Mouse (Mus musculus): ENCODE results near the gene Diras1.
"Not testable (repeated sequence)": the region's sequence is repeated elsewhere in the genome, so short reads cannot be mapped to it uniquely, and the experiment has no call there.

Gene Diras1

DNA sequence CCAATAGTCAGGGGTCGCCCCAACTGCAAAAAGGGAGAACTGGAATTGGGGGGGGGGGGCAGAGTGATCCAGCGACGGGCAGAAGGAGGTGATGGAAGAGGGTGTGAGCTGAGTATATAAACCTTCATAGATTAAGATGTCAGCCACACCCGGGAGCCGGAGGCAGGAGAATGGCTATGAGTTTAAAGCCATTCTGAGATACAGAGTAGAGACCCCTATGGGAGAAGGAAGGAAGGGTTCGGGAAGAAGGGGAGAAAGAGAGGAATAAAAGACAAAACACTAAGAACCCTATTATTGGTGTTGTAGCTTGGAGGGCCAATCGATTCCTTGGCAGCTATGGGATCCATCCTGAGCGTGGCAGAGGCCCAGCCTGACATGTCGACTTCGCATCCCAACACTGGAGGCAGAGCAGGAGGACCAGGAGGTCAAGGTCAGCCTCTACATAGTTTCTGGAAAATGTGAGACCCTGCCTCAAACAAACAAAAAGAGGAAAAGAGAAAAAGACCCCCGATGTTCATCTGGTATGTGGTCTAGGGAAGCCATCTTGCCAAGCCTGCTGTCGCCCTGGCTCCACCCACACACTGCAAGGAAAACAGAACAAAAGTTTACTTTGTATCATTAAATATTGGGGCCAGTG is at the start of gene Diras1:
Gene Diras1, minus strand, starts transcription at position 24 of the 637 bp plus-strand sequence.
- DNase-seq (ENCODE audit: low read depth), result no peak

DNA sequence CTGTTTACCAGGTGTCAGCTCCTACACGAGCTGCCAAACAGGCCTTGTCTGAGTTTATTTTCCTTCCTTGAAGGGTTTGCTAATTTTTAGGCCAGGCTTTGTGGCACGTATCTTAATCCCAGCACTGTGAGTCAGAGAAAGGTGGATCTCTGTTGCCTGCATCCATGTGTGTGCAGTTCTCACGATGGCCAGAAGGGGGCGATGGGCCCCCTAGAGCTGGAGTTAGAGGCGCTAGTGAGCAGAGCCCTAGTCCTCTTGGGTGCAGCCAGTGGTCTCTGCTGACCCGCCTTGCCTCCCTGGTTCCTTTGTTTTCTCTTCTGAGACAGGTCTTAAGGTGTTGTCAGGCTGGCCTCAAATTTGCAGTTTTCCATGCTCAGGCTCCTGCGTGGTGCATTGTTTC is 48.0 kb upstream of the Diras1 start:
- DNase-seq (ENCODE audit: low read depth), result no peak

DNA sequence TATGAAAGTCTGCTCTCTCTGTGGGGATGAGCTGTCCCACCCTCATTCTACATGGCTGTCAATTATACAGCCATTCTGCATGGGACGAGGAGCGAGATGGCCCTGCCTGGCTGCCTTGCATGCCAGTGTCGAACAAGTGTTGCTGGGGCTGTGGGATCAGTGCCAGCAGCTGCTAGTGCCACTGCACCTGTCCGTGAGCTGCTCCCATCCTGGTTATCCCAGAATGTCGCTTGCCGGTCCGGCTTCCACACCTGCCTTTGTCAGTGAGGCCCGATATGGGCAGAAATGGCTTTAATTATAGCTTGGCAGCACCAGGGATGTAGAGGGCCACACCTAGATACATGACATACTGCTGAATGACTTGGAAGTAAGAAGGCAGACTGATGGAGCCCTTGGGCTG is 46.8 kb upstream of the Diras1 start:
- no peak for DNase-seq (ENCODE audit: low read depth)

DNA sequence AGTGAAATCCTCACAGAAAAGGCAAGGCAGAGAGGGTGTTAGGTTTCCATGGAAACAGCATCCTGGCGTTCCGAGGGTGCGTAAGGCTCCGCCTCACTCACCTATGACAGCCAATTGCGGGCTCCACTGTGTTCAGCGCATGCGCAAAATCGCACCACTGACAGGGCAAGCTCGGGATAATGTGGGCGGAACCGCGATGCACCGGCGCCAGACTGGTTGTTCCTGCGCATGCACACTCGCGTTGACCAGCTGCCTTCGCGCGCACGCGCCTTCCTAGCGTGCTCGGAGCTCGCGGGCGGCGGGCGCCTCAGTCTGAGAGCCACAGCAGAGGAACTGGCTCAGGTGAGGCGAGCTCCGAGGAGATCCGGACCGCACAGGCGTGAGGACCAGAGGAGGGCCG is 44.4 kb upstream of the Diras1 start, which contains the start of gene Thop1:
Gene Thop1, plus strand, starts transcription at position 200 of the 400 bp plus-strand sequence.
- DNase-seq (ENCODE audit: low read depth), result peak; percentile 99

DNA sequence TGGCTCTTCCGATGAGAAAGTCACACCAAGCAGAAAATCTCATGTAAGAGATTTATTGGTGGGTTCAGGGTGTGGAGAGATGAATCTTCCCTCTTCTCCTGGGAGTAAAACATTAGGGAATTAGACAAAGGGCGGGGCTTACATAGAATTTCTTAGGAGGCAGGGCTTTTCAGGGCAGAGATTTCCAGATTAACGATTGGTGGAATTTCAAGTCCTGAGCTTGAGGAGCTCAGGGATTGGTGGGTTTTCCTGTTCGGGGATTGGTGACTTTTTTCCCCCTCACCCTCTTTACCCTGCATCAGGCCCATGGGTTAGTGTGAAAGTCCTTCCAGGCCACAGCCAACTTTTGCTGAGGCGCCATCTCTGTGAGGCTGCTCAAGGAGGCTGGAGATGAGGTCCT is 43.2 kb upstream of the Diras1 start:
- DNase-seq (ENCODE audit: low read depth), result no peak

DNA sequence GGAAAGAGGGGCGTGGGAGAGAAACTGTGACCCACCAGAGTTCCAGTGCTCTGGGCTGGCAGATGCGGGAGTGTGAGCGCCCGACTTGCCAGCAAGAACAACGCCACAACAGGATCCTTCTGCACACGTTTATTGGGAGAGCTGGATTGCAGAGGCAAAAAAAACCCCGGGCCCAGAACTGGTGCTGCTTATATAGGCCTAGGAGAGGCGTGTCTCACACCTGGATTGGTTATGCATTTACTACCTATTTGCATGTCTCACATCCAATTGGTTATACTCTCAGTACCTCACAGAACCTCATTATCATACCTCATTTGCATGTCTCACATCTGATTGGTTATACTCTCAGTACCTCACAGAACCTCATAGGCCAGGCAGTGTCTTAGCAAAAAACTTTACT is 39.1 kb upstream of the Diras1 start:
- DNase-seq (ENCODE audit: low read depth), result not testable (repeated sequence)

DNA sequence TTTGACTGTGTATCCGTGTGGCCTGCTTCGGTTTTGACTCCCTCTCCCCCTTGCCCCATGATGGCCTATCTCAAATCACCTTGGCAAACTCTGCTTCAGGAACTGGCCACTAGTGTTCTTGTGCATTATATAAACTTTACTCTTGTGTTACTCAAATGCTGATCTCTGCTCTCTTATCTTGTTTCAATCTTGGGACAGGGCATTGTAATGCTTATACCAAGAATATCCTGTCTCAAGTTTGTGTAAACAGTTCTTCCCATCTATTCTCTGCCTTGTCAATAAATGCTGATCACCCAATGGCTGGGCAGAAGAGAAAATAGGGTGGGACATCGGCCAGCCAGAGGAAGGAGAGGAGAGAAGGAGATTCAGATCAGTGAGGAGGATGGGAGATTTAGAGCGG is 37.2 kb upstream of the Diras1 start:
- DNase-seq (ENCODE audit: low read depth), result no peak

DNA sequence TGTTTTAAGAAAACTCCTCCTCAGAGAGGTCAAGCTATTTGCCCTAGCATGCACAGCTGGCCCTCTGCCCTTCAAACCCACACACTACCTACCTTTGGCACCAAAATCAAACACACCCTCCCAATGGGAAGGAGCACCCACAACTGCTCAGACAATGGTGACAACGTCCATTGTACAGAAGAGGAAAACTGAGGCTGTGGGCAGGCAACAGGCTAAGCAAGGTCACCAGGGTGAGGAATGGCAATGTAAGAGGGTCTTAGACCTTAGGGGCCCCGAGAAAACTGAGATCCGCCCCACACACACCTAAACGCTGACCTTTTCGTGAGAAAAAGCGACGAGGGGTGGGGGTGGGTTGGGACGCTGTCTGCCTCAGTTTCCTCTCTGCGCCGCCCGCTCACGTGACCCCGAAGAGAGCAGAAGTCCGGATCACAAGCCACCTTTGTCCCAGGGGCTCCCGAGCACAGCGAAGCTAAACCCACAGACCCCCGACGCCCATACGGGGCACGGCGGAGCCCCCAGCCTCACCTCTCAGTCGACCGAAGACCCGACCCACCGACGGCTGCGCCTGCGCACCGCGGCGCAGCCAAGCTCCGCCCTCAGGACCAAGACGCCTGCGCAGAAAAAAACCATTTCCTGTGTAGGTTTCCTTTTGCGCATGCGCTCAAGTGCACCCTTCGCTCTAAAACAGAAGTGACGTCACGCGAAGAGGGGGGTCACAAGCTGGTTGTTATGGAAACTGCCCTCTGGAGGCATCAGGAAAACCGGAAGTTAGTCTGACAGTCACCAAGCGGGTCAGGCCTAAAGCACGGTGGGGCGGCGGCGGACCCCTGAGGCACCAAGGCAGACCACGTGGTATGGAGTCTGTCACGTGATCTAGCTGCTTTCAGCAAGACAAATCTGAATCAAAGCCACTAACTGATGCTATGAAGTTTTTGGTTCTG is 34.4 kb upstream of the Diras1 start, which contains the start of gene Sgta:
Gene Sgta, minus strand, starts transcription at position 579 of the 941 bp plus-strand sequence.
- DNase-seq (ENCODE audit: low read depth), result peak; percentile 99

DNA sequence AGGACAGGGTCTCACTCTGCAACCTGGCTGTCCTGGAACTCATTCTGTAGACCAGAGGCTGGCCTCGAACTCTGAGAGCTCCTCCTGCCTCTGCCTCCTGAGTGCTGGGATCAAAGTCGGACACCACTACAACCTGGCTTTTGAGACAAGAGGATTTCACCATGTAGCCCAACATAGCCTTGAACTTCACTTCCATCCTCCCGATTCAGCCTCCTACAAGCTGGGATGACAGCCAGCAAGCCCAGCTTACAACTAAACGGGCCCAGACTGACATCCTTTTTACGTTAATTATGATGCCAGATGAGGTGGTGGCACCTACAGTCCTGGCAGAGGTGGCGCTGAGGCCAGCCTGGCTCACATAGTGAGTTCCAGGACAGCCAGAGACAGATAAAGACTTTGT is 33.4 kb upstream of the Diras1 start:
- DNase-seq (ENCODE audit: low read depth), result no peak

DNA sequence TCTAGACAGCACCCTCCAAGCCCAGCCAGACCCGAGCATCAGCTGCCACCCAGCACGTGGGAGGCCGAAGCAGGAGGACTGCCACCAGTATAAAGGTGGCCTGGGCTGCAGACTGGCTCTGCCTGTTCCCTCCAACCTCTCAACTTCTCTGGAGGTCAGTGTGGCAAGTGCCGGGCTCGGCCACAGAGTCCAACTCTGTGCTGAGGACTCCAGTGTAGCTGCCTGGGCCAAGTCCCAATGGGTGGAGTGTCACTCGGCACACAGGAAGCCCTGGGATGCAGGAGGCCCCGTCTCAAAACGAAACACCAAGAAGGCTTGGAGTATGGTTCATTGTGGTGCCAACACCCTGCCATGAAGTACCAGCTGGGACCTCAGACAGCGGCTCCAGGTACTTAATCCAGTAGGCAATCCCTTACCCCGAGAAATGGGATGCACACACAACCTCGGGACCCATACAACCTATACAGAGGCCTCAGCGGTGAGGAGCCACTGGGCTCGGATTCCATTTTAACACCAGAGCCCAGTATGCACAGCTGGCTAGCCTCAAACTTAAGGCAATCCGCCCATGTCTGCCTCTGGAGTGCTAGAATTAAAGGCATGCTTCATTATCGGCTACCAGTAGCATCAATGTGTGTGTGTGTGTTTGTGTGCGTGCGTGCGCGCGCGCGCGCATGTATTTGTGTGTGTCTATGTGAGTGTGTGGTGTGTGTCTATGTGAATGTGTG is 32.1 kb upstream of the Diras1 start:
- DNase-seq (ENCODE audit: low read depth), result no peak

DNA sequence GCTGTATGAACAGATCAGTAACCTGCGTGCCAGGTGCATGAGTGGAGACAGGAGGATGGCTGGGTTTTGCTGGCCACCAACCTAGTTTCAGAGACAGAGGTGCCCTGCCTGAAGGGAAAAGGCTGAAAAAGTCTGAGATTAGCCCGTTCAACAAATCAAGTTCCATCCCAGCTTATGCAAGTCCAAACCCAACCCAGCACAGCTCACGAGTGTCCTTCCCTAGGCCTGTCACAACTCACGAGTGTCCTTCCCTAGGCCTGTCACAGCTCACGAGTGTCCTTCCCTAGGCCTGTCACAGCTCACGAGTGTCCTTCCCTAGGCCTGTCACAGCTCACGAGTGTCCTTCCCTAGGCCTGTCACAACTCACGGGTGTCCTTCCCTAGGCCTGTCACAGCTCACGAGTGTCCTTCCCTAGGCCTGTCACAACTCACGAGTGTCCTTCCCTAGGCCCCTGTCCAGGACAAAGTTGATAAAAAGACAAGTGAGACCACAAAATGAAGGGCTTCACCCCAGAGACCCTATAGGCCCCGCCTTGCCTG is 30.4 kb upstream of the Diras1 start:
- not testable (repeated sequence) for DNase-seq (ENCODE audit: low read depth)

DNA sequence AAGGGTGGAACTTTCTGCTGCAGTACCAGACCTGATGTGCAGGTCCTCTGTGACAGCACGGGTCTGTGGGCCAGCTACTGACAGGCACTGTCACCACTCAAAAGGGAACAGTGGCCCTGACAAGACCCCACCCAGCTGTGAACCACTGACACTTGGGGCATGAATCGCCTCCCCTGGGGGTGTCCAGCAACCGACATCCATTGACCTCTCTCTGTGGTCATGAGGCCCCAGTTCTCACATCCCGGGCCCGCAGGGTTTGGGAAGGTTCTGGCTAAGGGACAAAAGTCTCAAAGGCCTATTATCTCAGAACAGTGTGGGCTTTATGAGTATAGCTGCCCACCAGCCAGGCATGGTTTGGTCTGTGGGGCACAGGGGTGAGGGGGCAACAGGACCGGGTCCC is 29.7 kb upstream of the Diras1 start:
- no peak for DNase-seq (ENCODE audit: low read depth)

DNA sequence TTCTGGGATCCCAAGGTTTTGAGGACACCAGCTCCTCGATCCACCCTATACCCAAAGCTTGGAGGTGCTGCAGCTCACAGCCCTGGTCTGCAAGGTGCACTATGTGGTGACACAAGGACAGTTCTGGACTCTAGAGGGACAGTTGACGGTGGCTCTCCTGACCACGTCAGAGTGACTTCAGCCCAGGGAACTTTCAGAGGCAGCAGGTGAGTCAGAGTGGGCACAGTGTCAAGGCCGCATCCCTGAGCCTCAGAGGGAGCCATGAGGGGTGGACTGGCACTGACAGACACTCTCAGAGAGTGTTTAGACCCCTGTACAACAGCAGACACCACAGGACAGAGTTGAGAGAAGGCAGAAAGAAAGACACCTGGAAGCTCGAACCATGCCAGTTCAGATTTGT is 27.1 kb upstream of the Diras1 start:
- no peak for DNase-seq (ENCODE audit: low read depth)

DNA sequence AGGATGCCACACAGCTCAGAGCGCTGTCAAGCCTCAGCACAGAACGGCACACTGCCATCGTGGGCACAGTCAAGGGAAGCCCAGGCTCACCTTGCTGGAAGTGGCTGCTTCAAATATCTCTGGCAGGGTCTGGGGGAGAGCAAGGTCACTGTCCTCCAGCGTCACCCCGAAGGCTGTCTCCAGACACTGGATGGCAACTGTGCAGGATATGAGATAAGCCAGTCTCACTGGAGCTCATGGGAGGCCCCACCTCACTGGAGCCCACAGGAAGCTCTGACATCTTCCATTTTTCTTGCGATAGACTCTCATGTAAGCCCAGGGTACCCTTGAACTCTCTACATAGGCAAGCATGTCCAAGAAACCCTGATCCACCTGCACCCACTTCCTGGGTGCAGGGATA is 25.7 kb upstream of the Diras1 start:
- no peak for DNase-seq (ENCODE audit: low read depth)

DNA sequence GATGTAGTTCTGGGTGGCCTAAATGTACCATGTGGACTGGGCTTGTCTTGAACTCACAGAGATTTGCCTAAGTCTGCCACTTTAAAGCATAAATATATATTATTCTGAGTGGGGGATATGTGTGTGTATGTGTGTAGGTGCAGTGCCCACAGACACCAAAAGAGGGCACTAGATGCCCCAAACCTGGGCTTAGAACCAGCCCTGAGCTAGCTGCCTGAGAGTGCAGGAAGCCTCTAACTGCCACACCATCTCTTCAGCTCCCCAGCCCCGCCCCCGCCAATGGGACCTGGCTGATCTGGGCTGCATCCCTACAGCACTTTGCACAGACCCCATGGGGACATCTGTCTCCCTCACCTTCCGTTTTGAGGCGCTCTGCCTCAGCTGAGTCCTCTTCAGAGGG is 25.2 kb upstream of the Diras1 start:
- DNase-seq (ENCODE audit: low read depth), result no peak

DNA sequence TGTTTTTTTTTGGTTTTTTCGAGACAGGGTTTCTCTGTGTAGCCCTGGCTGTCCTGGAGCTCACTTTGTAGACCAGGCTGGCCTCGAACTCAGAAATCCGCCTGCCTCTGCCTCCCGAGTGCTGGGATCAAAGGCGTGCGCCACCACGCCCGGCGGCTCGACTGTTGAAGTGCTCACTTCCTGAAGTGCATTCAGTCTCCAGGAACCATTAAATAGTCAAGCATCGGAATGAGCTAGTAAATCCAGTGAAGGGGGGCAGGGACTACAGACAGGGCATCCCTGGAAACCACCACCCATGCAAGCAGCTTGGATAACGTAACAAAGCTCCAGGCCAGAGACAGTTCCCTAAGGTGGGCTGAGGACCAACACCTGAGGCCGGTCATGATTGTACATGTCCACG is 19.8 kb upstream of the Diras1 start:
- not testable (repeated sequence) for DNase-seq (ENCODE audit: low read depth)

DNA sequence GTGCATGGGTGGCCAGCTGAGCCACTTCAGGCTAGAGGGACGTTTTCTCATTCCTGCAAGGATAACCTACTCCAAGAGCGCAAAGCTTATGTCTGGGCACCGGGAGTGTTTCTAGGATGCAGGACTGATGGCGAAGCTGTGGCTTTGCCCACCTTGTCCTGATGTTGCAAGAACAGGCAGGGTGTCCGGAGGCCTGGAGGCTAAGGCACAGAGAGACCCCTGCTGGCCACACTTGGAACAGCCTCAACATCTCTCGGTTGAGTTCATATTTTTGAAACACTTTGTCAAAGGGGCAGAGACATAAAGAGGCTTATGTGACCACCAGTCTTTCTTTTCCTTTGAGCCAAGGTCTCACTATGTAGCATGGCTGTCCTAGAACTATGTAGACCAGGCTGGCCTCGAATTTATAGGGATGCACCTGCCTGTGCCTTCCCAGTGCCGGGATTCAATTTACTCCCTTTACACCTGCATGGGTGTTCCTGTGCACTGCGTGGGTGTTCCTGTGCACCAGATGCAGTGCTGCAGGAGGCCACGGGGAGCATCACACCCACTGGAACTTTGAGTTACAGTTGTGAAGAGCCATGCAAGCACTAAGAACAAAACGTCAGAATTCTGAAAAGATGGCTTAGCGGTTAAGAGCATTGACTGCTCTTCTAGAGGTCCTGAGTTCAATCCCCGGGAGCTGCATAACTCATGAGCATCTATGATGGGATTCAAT is 16.2 kb upstream of the Diras1 start:
- peak; percentile 20 for DNase-seq (ENCODE audit: low read depth)

DNA sequence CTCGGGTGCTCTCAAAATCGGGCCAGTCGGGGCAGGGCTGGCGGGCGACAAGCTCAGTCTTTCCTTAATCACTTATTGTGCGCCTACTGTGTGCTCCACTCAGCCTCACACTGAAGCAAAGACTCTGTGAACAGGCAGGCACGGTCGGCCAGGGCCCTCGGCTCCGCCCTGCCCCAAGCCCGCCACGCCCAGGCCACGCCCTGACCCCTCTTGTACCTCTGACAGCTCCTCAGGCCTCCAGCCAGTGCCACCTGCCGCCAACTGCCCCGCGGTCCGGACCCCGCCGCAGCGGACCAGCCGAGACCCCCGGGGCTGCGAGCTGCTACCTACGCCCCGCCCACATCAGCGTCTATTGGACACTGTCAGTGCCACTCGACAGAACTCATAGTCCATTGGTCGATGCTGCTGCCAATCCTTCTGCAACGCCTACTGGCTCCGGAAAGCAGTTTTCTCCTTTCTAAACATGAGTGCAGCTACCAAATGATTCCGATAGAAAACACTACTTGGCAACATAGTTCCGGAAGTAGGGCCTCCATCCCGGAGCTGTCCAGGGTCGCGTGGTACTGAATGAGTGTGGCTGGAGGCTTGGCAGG is 11.6 kb upstream of the Diras1 start, which contains the start of gene Slc39a3:
Gene Slc39a3, minus strand, starts transcription at position 439 of the 593 bp plus-strand sequence.
- DNase-seq (ENCODE audit: low read depth), result peak; percentile 96

DNA sequence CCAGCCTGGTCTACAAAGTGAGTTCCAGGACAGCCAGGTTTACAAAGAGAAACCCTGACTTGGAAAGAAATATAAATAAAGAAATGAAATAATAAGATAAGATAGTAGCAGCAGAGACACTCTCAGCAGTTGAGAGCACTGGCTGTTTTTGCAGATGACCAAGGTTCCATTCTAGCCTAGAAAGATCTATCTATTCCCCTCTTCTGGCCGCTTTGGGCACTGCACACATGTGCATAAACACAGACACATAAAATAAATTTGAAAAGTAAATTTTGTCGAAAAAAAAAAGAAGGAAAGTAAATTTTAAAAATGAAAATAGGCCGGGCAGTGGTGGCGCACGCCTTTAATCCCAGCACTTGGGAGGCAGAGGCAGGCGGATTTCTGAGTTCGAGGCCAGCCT is 10.8 kb upstream of the Diras1 start:
- DNase-seq (ENCODE audit: low read depth), result no peak

DNA sequence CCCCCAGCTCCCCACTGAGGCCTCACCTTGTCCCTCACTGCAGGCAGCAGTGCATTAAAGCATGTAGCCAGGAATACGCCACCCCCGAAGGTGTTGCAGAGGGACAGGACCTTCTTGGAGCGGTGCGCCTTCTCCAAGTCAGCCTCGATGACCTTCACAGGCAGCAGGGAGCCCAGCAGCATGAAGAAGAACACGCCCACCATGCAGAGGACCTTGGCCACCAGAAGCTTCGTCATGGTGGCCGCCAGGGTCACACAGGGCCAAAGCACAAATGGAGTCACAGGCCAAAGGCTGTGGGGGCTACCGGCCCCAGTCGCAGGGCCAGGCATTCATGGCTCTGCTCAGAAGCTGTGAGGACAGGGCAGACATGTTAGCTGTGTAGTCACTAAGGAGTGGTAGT is 8.1 kb upstream of the Diras1 start:
- no peak for DNase-seq (ENCODE audit: low read depth)

DNA sequence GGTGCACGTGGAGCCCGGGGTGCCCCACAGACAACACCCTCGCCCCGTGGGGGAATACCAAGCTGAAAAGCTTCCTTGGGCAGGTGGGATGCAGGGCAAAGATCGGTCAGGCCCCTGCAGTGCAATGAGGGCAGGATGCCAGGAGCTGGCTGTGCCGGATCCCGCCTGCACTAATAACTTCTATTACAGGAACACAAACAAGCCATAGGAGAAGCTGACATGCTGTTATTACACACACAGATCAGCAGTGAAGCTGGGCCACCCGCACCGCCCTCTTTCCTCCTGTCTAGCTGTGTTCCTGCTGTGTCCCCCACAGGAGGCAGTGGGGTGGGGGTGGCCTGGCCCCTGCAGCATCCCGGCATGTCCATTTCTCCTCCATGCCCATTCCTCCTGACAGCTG is 3.6 kb upstream of the Diras1 start:
- DNase-seq (ENCODE audit: low read depth), result no peak

Data from fibroblast of lung, adult 2 months (primary cell).